Mouse (Mus musculus) spleen, postnatal 4 days (tissue): Measurements from ENCODE around the gene Adgrg2.

Source experiments
- DNase-seq, 2 experiments: peaks; one replicate each; pipeline ENCODE4 v3.0.0; 2022; ENCODE audit warnings: low spot score in 2 of 2

The Adgrg2 gene

DNA sequence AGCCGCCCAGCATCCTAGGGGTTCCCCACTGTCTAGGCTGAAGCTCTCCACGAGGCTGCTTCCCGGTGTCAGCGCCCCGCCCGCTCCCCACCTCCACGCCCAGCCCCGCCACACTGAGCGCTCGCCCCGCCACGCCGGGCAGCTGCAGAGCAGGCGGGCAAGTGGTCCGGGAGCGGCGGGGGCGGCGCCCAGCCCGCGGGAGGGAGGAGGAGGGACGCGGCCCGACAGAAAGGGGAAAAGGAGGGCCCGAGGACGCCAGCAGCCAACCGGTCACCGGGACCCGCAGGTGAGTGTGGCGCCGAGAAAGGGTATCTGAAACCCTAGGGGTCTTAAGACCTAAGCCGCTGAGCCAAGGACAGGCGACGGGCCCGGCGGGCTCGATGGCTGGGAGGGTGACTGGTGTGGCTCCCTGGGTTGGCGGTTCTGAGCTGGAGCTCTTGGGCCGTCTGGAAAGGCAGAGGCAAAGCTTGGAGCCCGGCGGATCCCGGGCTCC, at the start of gene Adgrg2:
TSS of gene Adgrg2 (plus strand) at position 227 of the 493 bp plus-strand sequence.
- DNase-seq = peak; percentile 11 to 64

DNA sequence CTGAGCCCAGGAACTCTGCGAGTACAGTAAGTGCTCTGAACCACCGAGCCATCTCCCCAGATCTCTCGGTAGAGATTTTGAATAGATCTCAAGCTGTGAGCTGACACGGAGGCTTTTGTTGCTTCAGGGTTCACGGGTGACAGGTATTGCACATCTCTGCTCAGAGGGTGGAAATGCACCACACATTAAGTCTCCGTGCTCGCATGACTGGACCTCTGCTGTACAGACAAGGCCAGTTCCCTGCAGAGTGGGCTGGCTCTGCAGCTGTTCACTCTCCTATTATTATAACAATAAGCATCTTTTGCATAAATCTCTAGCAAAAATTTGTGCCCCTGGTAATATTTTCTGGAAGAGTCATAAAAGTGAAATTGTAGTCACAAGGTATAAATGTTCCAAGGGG, 39.5 kb upstream of the Adgrg2 start:
- DNase-seq = no peak

DNA sequence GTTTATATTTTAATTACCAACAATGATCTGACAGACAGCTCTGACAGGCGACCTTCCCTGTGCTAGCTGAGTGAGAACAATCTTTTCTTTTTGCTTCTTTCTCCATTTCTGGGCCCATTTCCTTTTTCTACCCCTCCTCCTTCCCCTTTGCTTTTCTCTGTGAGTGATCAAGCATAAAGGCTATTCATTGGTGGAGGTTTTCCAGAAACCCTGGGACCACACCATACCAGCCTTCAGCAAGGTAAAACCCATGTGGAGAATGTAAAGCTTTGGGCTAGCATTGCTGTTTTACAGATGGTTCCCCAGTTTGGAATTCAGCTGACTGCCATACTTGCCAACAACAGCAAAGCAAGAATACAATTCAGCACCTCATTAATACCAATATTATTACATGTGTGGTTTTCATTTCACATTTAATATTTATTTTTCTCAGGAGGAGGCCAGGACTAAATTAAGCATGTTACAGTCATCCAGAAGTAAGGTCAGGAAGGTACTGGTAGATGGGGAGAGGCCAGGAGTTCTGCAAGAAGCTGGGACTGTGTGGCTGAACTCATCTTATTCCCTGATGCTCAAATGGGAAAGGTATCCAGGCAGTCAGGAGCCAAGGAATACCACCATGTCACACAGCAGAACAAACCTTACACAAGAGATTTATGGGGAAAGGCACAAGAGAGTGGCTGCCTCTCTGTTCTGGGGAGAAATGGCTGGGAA, 38.4 kb upstream of the Adgrg2 start:
- DNase-seq = no peak

DNA sequence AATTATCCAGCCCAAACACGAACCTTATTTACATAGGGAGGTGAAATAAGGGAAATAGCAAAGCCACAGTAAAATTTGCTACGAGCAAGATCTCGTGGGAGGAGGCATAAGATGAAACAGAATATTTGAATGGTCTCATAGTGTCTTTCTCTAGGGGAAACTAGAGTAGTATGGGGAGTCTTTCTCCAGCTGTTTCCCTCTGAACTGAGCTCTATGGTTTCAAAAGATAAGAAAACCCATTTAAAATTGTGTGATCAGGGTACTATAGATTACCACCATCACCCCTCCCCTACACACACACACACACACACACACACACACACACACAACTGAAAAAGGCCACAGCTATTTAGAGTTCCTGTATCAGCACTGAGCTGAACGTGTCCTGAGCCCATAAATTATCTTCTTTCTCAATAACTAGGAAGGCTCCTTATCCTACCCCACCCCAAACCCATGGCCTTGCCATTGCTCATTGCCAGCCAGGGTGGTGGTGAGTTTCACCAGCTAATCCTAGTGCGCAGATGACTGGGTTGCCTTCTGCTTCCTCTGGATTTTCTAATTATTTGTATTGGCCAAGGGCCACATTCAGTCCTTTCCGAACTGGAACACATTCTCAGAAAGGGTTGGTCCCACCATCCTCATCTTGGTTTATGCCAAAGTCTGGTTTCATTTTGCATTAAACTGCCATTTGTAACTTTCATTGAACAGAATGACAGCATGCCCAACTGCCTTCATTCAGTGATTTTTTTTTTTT, 5.6 kb upstream of the Adgrg2 start:
- no peak for DNase-seq

DNA sequence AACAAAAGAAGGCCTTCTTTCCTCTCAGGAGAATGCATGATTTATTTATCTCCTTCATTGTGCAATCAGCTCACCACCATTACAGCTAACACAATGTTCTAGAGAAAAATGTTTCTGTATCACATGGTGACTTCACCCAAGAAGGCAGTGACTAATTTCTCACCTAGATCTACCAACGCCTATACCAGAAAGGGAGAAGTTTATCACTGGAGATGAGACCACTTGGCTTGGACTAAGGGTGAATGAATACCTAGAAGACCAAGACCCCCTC, 5.1 kb upstream of the Adgrg2 start:
- DNase-seq = no peak

DNA sequence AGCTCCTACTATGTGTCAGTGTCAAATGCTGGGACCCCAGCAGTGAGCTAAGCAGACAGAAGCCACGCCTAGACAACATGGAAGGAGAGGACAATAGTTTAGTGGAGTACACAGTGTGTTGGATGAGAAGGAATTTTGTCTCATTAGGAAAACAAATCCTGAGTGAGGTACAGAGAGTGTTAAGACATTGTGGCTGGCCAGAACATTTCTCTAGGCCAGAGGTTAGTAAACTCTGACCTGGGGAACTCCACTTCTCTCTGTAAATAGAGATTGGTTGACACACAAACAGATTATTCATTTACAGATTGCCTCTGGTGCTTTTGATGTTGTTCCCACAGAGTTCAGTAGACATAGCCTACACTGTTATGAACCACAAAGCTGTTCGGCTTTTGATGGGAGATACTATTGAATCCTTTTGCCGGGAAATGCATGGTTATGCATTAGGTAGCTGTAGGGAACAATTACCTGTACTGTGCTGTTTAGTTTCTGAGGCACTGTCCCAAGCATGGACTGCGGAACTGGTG, 22.5 kb downstream of the Adgrg2 start:
- DNase-seq = no peak

DNA sequence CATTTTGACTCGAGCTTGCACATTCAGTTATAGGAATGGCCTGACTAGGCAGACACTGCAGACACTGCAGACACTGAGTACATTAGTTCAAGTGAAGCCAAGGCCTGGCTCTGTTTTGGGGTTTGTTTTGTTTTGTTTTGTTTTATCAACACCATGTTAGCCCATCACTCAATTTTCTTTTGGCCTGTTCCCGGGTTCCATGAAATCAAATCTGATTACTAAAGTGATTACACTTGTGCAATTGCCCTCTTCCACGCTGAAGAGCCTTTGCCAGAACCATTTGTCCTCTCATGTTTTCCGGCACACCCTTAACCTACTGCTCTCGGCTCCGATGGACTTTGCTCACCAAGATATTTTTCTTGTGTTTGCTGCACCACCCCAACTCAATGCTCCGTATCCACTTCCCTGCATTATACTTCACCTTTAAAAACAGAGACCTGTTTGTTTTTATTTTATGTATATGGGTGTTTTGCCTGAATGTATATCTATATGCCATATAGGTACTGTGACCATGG, 23.4 kb downstream of the Adgrg2 start:
- no peak for DNase-seq

DNA sequence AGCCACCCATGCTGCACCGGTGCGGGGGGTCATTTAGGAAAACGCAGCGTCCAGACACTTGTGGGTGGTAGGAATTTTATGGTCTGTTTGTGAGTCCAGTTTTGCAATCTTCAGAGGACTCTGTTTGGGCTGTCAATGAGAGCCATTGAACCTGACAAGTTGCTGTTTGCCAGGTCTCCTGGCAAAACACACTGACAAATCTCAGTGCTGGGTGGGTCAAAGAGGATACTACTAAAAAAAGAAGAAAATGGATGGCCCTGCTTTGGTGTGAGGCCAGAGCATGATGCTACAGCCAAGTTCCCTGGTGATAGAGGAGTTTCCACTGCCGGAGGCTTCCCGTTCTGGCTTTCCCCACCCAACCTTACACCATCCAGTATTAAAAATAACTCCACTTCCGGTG, 27.9 kb downstream of the Adgrg2 start:
- no peak for DNase-seq

DNA sequence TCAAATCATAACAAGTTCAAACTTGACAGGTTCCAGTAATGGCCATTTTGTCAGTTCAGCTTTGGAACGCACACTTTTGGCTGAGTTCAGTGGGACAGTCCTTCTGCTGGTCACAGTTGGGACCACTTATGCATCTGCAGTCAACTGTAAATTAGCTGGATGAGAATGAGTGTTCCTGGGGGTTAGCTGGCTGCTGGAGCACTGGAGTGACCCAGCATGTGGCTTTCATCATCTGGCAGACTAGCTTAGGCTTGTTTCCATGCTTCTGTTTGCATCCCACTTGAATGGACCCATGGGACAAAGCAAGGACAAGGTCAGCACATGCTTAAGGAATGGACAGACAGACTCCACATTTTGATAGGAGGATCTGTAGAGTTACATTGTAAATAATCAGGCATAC, 33.2 kb downstream of the Adgrg2 start:
- DNase-seq = no peak

DNA sequence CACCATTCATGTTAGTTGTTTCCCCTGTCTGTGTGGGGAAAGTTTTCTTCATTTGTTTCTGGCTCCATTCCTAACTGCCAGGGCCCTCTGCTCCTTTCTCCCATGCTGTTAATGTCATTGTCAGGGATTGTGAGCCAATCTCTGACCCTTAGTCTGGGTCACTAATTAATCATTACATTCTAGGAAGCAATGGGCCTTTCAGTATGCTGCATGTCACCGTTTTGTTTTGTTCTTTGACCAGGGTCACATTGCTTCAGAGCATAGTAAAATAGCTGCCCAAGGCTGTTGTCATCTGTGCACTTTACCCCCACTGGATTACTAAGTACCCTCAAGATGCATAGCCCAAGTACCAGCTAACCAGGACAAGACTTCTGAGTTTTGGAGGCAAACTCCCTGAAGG, 36.0 kb downstream of the Adgrg2 start:
- no peak for DNase-seq

DNA sequence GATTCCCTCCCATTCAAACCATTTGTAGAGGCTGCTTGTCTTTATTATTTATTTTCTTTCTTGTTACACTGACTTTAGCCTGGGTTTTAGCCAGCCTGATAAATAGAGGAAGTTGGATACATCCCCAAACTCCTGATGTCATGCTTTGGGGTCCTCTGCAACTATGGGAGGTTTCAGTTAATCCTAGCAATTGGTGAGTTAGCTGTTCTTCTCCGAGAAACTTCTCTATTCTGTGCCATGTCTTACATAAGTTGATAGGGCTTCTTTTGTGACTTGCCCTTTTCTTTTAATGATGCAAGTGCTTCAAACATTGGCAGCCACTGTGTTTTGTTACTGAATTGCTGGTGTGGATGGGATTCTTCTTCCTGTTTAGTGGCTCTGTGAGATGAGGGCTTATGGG, 36.4 kb downstream of the Adgrg2 start:
- DNase-seq = no peak

DNA sequence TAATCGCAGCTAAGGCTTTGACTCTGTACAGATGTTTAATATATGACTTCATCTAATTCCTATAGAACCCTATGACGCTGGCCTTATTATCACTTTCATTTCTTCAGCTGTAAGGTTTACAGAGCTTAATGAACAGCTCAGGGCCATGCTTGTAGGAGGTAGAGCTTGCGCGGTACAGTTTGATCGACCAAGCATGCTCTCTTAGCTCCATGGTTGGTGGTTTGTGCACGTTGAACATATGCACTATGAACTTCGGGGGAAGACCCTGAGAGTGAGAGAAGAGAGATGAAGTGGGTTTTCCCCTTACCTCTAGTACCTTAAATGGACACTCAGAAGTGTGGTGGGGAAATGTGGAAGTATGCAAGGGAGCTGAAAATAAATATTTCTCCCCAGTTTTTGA, 41.7 kb downstream of the Adgrg2 start:
- DNase-seq = no peak

DNA sequence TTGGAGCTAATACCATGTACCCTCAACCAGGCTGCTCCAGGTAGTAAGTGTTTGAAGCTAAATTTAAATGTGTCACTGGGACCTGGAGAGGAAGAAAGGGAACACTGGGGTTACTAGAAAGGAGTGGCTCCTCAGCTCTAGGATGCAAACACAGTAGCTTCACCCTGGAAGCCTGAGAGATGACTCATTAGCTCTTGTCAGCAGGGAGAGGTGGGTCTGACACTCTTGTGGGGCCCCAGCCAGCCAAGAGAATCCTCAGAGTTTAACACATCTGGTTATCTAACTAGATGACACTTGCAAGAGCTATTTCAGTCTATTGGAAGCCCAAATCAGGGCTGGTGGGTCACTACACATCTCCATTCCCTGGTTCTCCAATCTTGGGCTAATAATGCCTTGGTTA, 50.8 kb downstream of the Adgrg2 start:
- DNase-seq = no peak

DNA sequence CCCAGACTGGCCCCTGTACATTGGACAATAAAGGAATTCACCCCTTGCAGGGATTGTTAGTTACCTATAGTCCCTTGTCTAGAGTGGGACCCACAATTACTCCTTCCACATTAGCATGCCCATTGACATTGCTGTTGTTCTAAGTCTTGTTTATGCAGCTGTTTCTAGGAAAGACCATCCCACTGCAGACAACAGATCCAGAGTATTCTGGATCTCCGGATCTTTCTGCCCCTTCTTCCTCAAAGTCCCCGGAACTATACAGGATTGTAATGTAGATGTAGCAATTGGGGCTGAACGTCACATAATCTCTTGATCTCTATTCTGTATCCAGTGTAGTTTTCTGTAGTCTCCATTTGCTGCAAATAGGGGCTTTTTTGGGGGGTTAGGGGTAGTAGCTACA, 57.9 kb downstream of the Adgrg2 start:
- no peak for DNase-seq

DNA sequence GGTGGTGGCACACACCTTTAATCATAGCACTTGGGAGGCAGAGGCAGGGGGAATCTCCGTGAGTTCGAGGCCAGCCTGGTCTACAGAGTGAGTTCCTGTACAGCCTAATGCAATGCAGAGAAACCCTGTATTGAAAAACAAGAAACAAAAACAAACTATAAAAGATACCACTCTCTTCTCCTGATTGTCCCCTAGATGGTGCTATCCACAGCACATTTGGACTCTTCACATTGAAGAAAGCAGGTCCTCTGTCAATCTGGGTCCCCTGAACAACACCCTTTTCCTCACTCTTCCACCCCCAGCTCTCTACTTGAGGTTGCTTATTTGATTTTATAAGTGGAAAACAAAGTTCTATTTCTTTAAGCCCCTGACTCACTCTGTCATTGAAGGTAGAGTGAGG, 58.9 kb downstream of the Adgrg2 start:
- no peak for DNase-seq

DNA sequence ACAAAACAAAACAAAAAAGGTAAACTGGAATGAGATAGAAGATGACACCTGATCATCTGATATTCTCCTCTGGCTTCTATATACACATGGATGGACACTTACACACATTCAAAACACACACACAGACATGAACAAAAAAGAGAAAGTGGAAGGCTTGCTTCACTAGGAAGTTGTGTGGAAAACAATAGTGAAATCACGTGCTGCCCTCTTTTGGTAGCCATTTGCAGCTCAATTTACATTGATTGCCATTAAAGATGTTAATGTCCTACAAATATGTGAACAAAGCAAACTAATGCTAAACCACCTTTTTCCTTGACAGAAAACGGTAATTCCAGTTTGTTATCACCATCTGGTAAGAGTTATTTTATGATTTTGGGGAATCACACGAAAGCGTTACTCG, 65.2 kb downstream of the Adgrg2 start:
- DNase-seq = no peak

DNA sequence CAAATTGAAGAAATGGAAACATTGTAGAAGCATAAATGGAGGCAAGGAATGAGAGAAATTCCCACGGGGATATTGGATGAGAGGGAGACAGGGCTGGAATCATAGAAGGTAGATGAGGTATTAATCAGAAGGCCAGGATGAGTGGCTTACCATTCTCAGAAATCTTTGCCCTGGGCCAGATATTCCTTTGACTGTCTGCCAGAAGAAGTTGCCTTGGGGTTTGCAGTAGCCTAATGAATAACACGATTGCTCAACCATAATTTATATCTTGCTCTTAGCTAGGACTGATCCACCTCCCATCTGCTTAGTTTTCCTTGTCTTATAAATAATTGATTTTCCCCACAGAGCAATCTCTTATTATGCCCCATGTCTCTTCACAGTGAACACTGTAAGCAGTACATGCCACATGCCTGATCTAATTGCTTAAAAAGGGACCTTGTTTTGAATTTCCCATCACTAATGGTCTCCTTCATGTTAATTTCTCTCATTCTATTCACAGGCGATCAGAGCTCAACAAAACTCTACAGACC, 80.8 kb downstream of the Adgrg2 start:
- DNase-seq = no peak

DNA sequence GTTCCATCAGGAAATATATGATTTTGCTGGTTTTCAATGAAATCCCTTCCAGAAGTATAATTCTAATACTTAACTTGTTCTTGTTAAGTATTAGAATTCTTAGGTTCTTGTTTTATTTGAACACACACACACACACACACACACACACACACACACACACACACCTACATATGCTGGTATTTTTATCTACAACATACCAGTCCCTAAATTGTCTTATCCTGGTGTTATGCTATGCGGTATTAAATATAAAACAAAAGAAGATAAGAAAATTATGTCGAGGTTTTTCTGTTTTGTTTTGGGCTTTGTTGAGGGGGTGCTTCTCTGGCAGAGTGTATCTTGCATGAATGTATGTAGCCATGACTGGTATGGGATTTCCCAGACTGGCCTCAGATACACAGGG, 99.3 kb downstream of the Adgrg2 start:
- DNase-seq = no peak

DNA sequence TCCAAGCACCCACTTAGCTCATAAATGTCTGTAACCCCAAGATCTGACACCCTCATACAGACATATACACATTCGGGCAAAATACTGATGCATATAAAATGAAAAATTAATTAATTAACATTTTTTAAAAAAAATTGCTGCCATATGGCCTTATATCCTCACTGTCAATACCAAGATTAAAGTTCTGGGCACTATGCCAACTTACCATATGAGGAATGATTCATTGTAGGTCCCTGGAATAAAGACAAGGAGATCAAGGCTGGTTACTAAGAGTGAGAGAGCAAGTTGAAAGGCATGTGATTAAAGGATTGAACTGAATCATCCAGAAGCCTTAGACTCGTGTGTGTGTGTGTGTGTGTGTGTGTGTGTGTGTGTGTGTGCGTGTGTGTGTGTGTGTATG, 103.8 kb downstream of the Adgrg2 start:
- no peak for DNase-seq

DNA sequence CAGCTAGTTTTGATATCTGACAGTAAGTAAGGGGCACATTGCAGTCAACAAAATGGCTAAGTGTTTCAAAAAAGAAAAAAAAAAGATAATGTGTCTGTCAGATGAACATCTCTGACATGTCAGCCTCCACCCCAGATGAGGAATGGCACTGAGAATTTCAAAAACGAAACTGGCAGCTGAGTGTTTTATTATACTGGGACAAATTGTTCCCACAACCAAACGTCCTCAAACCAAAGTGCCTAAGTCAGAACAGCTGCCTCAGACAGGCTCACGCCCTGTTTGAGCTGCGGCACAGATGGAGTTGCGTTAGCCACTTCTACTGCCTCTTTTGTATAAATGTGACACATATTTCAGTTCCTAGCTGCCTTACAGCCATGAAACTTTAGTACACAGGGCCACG, 104.4 kb downstream of the Adgrg2 start:
- DNase-seq = no peak

DNA sequence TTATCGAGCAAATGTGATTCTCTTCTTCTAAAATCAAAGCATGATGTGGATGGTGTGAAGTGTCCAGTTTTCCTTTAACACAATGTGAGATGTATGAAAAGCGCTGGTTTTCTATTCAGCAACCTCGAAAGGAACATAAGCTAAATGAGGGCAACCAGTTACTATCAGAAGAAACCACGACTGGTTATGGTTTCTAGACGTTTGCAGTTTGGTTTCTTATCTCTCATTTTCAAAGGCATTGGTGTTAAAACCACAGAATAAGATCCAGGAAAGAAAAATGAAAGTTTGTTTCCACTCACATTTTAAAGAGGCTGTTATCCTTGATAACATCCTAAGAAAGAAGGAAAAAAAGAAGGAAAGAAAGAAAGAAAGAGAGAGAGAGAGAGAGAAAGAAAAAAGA, 106.0 kb downstream of the Adgrg2 start:
- DNase-seq = no peak

DNA sequence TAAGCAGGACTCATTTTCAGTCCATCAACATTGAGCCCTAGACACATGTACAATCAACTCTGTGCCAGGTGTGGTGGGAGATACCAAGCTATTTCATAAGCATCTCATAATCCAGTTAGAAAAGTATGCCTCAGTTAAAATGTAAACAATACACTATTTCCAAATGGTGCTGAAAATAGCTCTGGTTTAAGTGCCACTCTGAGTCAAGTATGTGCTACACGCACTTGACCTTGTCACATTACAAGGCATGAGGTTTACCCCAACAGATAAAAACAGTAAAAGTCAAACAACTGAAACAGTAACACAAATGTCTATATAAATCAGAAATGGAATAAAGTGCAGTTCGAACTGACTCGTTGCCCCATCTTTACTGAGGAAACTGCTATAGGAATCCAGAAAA, 110.6 kb downstream of the Adgrg2 start:
- no peak for DNase-seq

DNA sequence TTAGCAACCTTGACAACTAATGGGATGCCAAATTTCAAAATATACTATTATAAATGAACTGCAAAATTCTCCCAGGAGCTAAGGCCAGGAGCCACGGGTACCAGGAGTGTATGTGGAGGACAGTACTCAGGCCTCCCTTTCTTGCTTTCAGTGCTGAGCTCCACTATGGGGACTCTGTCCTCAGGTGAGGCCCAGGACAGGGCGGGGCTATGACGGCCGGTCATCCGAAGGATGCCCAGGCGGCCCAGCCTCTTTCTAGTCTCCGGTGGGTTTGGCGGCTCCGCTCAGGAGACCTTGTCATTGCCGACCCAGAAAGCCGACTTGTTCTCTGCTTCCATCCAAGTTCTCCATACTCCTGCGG, 111.2 kb downstream of the Adgrg2 start:
- DNase-seq = no peak
